Mouse (Mus musculus): ENCODE measurements around the gene Tent4a.

The Tent4a gene

DNA sequence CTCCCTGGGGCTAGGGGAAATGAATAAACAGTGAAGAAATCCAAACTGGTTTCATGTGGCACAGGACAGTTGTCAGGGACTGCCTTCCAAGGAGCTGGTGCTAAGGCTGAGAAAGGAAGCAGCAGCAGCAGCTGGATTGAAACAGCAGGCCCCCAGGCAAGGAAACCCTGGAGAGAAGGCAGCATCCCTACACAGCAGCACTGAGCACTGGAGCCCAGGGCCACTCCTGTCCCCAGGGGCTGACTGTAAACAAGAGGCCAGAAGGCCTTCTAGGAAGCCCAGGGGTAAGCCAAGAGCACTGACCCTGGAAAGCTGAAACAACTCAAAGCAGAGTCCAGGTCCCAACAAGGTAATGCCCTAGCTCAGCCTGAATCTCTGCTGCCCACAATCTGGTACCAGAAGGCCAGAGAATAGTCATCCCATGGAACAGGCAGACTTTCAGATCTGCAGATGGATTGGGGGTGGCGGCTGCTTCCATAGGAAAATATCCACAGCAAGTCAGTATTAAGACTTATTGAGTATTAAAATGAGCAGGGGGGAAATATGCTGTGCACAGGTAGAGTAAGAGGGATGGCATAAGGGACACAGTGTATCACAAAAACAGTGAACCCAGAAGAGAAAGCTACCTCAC lies 12.1 kb downstream of the Tent4a start:
- in situ Hi-C loops (cut with MboI): loop anchor here (25.0 kb wide), 1 partner anchor 290 kb away; the partner anchor contains the start of gene Med10

DNA sequence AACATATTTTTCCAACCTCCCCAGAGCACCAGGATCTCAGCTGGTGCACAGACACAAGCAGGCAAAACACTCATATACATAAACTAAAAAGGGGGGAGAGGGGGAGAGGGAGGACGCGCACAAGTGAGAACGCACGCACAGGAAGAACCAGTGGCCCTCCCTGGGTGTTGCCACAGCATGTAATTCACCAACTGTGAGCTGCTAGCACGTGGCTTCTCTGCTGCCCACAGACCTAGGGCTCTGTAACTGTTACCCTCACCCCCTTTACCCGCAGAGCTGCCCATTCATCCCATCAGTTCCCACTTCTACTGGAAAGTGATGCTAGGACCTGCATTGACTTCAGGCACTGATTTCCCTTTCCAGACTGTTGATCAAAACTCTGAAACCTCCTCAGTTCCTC lies 15.3 kb downstream of the Tent4a start:
- in situ Hi-C loops (cut with MboI): loop anchor here (25.0 kb wide), 1 partner anchor 293 kb away; the partner anchor contains the start of gene Med10

- in situ Hi-C loops (cut with MboI): loop anchor here (25.0 kb wide), 1 partner anchor 295 kb away; the partner anchor contains the start of gene Med10
Measured at GRCm38 (mm10) chr13:69517445-69517844, 17.0 kb downstream of the Tent4a start.

GRCm38 (mm10) chr13:69515091-69515490 lies 19.3 kb downstream of the Tent4a start:
- in situ Hi-C loops (cut with MboI): loop anchor here (25.0 kb wide), 1 partner anchor 297 kb away; the partner anchor contains the start of gene Med10

- in situ Hi-C loops (cut with MboI): loop anchor here (25.0 kb wide), 1 partner anchor 303 kb away; the partner anchor contains the start of gene Med10
Measured at GRCm38 (mm10) chr13:69509391-69510244, 24.8 kb downstream of the Tent4a start.

GRCm38 (mm10) chr13:69507666-69508065 lies 26.8 kb downstream of the Tent4a start:
- in situ Hi-C loops (cut with MboI): loop anchor here (25.0 kb wide), 1 partner anchor 305 kb away; the partner anchor contains the start of gene Med10

DNA sequence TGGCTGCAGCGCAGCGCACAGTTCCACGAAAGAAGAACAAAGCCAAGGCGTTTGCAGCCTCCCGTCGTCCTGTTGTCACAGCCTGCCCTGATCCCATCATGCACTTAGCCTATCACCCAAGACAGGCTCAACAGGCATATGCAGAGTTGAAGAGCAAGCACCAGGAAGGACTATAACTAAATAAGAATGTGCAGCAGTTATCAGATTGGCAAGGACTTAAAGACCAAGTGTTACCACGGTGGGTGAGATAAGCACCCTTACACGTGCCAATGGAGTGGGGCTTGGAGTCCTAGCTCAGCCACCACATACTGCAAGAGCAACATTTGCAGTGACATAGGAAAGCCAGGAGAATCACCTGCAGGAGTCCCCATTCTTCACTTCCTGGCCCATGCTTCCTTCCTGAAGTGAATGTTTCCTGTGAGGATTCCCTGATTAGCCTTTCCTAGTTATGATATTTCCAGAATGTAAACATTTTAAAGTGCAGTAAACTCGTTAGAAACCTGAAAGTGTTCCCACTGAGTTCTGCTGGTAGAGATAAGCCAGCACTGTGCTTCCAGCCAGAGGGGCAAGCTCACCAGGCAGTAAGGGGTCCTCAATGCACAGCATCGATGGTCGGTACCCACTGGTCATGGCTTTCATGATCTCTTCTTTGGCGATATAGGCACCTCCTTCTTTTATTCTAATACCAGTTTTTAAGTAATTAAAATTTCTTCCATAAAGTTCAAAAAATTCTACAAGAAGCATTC lies 27.9 kb downstream of the Tent4a start:
- in situ Hi-C loops (cut with MboI): loop anchor here (25.0 kb wide), 1 partner anchor 306 kb away; the partner anchor contains the start of gene Med10

DNA sequence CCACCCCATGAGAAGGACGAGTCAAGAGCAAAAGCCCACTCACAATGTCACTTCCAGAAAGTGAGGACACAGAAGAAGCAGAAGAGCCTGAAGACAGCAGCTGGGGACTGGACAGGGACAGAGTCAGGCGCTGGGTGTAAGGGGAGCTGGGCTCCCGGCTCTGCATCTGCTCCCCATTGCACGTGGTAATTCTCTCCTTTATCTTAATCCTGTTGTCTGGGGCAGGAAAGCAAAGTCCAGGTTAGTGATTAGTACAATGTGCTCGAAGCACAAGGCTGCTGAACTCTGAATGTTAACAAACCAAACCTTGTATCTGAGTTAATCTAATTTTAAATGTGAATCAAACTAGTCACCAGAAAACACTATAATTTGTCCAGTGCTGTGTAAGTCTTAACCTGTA lies 31.6 kb downstream of the Tent4a start:
- in situ Hi-C loops (cut with MboI): loop anchor here (25.0 kb wide), 1 partner anchor 309 kb away; the partner anchor contains the start of gene Med10

DNA sequence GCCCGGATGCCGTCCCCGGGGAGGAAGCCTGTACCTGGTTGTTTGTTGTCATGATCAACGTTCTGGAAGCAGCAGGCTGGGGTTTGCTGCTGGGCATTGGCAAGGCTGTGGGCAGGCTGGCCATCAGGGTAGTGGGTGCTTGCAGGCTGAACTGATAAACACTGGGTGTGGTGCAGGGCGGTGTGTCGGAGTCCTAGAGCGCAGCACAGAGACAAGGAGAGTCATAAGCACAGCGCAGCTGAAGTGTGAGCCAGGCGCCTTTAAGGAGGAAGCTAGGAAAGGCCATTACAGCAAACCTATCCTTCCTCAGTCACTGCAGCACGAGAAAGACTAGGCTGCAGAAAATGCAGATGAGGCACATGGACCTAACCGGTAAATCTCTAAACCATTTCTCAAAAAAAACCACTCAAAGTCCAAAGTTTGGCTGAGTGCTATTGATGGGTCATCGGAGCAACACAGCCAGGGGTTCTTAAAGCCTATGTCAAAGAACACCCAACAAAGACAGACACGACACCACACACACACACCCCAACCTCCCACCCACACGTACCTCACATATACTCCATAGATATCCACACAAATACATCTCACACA lies 32.2 kb downstream of the Tent4a start:
- in situ Hi-C loops (cut with MboI): loop anchor here (25.0 kb wide), 1 partner anchor 310 kb away; the partner anchor contains the start of gene Med10

DNA sequence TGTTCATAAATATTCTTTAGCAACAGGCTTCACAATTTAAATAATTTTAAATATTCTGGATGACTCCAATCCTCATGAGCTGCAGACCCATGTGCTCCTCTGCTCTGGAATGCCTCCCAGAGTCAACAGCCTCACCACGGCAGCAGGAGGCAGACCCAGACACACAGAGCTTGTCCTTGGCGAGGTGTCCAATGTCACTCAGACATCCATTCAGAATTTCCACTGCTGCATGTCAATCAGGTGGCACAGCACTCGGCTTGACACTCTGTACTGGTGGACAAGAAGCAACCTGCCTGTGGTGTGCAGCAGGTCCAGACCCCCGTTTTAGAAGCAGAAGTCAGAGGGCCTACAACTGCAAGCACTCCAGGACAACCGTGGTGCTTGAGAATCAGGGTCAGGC lies 36.1 kb downstream of the Tent4a start:
- in situ Hi-C loops (cut with MboI): no loop called here

GRCm38 (mm10) chr13:69492876-69493463 lies 41.4 kb downstream of the Tent4a start:
- in situ Hi-C loops (cut with MboI): no loop called here

DNA sequence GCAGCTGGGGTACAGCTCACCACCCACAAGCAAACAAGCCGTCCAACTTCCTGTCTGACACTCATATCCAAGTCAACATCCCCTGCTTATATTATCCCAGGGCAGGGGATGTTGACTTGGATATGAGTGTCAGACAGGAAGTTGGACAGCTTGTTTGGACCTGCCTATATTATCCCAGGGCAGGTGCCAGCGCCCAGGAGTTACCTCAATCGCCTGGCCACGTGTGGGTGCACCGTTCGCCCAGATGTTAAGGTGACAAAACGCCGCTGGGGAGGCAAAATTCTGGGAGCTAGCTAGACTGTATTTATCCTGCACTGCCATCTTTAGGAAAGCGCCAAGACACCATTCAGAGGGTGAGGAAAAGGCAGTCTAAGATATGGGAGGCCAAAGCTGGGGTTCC lies 44.6 kb downstream of the Tent4a start:
- in situ Hi-C loops (cut with MboI): no loop called here

DNA sequence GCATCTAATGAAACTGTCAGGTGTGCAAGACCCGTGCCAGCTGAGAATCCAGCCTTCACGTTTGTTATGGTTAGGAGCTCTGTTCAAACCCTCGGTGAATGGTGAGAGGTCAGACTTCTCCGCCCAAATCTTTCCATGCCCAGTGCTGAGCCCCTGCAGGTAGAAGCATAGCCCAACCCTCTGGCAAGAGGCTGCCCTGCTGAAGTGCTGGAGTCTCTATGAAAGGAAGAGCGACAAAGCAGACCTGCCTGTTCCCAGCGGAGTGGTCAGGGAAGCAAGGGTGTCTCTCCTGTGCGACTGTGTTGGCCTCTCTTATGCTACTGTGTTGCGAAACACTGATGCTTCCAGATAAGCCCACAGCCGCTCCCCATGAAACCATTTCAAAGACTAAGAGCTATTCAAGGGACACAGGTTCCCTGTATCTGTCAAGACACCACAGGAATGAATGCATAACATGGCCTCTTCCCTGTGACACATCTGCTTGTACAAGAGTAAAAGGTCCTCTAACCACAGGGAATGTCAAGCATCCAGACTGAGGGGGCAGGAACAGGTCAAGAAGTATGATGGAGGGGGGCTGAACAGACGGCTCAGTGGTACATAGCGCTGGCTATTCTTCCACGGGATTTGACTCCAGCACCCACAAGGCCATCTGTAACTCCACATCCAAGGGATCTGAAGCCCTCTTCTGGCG lies 45.7 kb downstream of the Tent4a start:
- in situ Hi-C loops (cut with MboI): no loop called here

DNA sequence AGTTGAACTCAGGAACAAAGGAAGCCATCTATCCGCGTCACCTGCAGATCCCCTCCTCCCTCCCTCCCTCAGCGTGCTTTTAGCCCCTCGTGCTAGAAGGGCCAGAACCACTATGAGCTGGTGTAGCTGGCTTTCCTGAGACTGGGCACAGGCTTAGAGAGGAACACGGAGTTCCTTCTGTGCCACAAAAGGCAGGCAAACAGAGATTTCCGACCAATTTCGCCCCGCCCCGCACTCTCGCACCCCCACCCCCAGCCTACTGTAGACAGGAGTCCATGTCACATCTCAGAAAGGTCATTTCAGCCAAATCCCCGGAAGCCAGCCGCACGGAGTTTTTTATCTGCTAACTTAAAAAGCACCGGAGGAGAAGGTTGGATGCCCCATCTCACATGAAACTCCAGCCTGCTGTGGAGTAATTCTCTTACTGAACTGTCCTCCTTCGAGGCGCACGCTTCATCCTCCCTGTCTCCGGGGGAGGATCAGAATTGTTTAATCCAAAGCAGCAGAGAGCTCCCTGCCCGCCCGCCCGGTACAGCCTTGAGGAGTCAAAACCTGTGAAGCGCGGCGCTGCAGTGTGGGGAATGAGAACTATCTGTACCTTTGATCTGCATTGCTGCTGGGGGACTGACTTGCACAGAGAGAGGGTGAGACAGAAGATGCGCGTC lies 46.7 kb downstream of the Tent4a start:
- in situ Hi-C loops (cut with MboI): no loop called here

- in situ Hi-C loops (cut with MboI): no loop called here
Measured at GRCm38 (mm10) chr13:69487108-69487507, 47.3 kb downstream of the Tent4a start.

DNA sequence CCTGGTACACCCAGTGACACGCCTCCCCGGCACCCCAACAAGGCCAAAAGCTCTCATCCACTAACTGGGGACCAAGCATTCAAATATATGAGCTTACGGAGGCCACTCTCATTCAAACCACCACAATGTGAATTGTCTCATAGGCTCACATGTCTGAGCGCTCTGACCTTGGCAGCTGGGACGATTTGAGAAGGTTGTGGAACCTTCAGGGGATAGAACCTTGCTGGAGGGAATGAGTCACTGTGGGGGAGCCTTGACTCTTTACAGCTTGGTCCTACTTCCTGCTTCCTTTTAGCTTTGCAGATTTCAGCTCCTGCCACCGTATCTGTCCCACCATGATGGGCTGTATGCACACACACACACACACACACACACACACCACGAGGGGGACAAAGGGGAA lies 48.6 kb downstream of the Tent4a start:
- in situ Hi-C loops (cut with MboI): no loop called here

GRCm38 (mm10) chr13:69485326-69485725 lies 49.1 kb downstream of the Tent4a start:
- in situ Hi-C loops (cut with MboI): no loop called here

- in situ Hi-C loops (cut with MboI): no loop called here
Measured at GRCm38 (mm10) chr13:69482751-69483150, 51.7 kb downstream of the Tent4a start.

GRCm38 (mm10) chr13:69481634-69482505 lies 52.5 kb downstream of the Tent4a start:
- in situ Hi-C loops (cut with MboI): no loop called here

All from mature B cell (primary cell).